Mouse (Mus musculus): ENCODE results near the gene Scrn3. TPM values are rescaled to one million over a fixed set of nuclear protein-coding genes. Genes with fewer than 3 reads are reported as not detected.

Gene Scrn3
- polyA plus RNA-seq (2015; fragmentation: Nextera tagmentation; extraction: Ambion mirVana), result 27.9 and 28.5 TPM in 2 replicates

- peak; percentile 92 for ATAC-seq (ENCODE audit: insufficient read depth)
- no peaks in the 10 kb centered on the region for H3K9me3 ChIP-seq (replicated peaks)
- H3K4me2 ChIP-seq, result peak within 1 kb of the TSS; percentile 74
- peak within 1 kb of the TSS; percentile 76 for H3K9ac ChIP-seq
- H3K36me3 ChIP-seq (replicated peaks), result peaks cover 40% of the 10 kb centered on the region
- H3K4me1 ChIP-seq (replicated peaks), result peaks cover 28% of the 10 kb centered on the region
- under 1% methylated on average over 64 of the region's 64 CpGs for WGBS (ENCODE audit: insufficient replicate concordance)
- H3K4me3 ChIP-seq (replicated peaks), result peak within 1 kb of the TSS; percentile 88
- H3K27ac ChIP-seq (replicated peaks), result peak within 1 kb of the TSS; percentile 97
- no peaks in the 10 kb centered on the region for H3K27me3 ChIP-seq
Observed at GRCm38 (mm10) chr2:73312152-73313116, at the start of gene Scrn3, which contains the start of gene Cir1. Gene Scrn3, plus strand, starts transcription at chr2:73312601. Gene Cir1, minus strand, starts transcription at chr2:73312701.

- ATAC-seq (ENCODE audit: insufficient read depth), result no peak
- WGBS (ENCODE audit: insufficient replicate concordance), result 12% methylated on average over 16 of the region's 16 CpGs
- Histone ChIP-seq H3K9ac (no peak overlapping the region), H3K36me3 (replicated peaks) (no peaks in the 10 kb centered on the region), H3K27ac (replicated peaks) (no peak overlapping the region), H3K4me1 (replicated peaks) (peaks cover 12% of the 10 kb centered on the region), H3K4me2 (peak overlapping the region; percentile 32; the same call in 1 of the 2 replicates), H3K4me3 (replicated peaks) (peak overlapping the region; percentile 18), H3K27me3 (peaks cover 83% of the 10 kb centered on the region), H3K9me3 (replicated peaks) (no peaks in the 10 kb centered on the region)
Observed at GRCm38 (mm10) chr2:73263172-73263765, 49.1 kb upstream of the Scrn3 start.

- H3K4me3 ChIP-seq (replicated peaks), result peak overlapping the region; percentile 18
- ATAC-seq (ENCODE audit: insufficient read depth), result no peak
- H3K27me3 ChIP-seq, result peaks cover 84% of the 10 kb centered on the region
- H3K4me2 ChIP-seq, result peak overlapping the region; percentile 32; the same call in 1 of the 2 replicates
- WGBS (ENCODE audit: insufficient replicate concordance), result 2% methylated on average over 38 of the region's 38 CpGs
- no peak overlapping the region for H3K27ac ChIP-seq (replicated peaks)
- no peaks in the 10 kb centered on the region for H3K9me3 ChIP-seq (replicated peaks)
- no peak overlapping the region for H3K9ac ChIP-seq
- H3K36me3 ChIP-seq (replicated peaks), result no peaks in the 10 kb centered on the region
- H3K4me1 ChIP-seq (replicated peaks), result peaks cover 12% of the 10 kb centered on the region
Observed at GRCm38 (mm10) chr2:73263794-73264610, 48.4 kb upstream of the Scrn3 start.

- Histone ChIP-seq H3K27ac (replicated peaks) (no peak overlapping the region), H3K36me3 (replicated peaks) (no peaks in the 10 kb centered on the region), H3K4me2 (no peak overlapping the region), H3K27me3 (peaks cover 87% of the 10 kb centered on the region), H3K4me3 (replicated peaks) (no peak overlapping the region), H3K9me3 (replicated peaks) (no peaks in the 10 kb centered on the region), H3K9ac (no peak overlapping the region), H3K4me1 (replicated peaks) (peaks cover 12% of the 10 kb centered on the region)
- ATAC-seq (ENCODE audit: insufficient read depth), result no peak
- WGBS (ENCODE audit: insufficient replicate concordance), result 5% methylated on average over 11 of the region's 11 CpGs
Observed at GRCm38 (mm10) chr2:73264611-73265195, 47.7 kb upstream of the Scrn3 start.

GRCm38 (mm10) chr2:73266011-73266410 lies 46.4 kb upstream of the Scrn3 start:
- WGBS (ENCODE audit: insufficient replicate concordance), result 6% methylated on average over 5 of the region's 5 CpGs
- ATAC-seq (ENCODE audit: insufficient read depth), result no peak
- H3K4me3 ChIP-seq (replicated peaks), result no peak overlapping the region
- peaks cover 97% of the 10 kb centered on the region for H3K27me3 ChIP-seq
- no peak overlapping the region for H3K4me2 ChIP-seq
- H3K27ac ChIP-seq (replicated peaks), result no peak overlapping the region
- peaks cover 22% of the 10 kb centered on the region for H3K4me1 ChIP-seq (replicated peaks)
- H3K36me3 ChIP-seq (replicated peaks), result no peaks in the 10 kb centered on the region
- H3K9me3 ChIP-seq (replicated peaks), result no peaks in the 10 kb centered on the region
- H3K9ac ChIP-seq, result no peak overlapping the region

GRCm38 (mm10) chr2:73266623-73267022 lies 45.8 kb upstream of the Scrn3 start:
- Histone ChIP-seq H3K27ac (replicated peaks) (no peak overlapping the region), H3K4me1 (replicated peaks) (peaks cover 28% of the 10 kb centered on the region), H3K4me2 (no peak overlapping the region), H3K9ac (no peak overlapping the region), H3K9me3 (replicated peaks) (no peaks in the 10 kb centered on the region), H3K36me3 (replicated peaks) (no peaks in the 10 kb centered on the region), H3K27me3 (peaks cover 99% of the 10 kb centered on the region), H3K4me3 (replicated peaks) (no peak overlapping the region)
- whole genome bisulfite sequencing (ENCODE audit: insufficient replicate concordance), result 28% methylated on average over 1 of the region's 1 CpGs
- ATAC-seq (ENCODE audit: insufficient read depth), result no peak

- no peak overlapping the region for H3K9ac ChIP-seq
- H3K27me3 ChIP-seq, result peaks cover 99% of the 10 kb centered on the region
- H3K9me3 ChIP-seq (replicated peaks), result no peaks in the 10 kb centered on the region
- WGBS (ENCODE audit: insufficient replicate concordance), result 16% methylated on average over 3 of the region's 3 CpGs
- H3K4me3 ChIP-seq (replicated peaks), result no peak overlapping the region
- H3K4me2 ChIP-seq, result no peak overlapping the region
- no peak for ATAC-seq (ENCODE audit: insufficient read depth)
- H3K4me1 ChIP-seq (replicated peaks), result peaks cover 33% of the 10 kb centered on the region
- H3K36me3 ChIP-seq (replicated peaks), result no peaks in the 10 kb centered on the region
- no peak overlapping the region for H3K27ac ChIP-seq (replicated peaks)
Observed at GRCm38 (mm10) chr2:73267231-73267630, 45.2 kb upstream of the Scrn3 start.

GRCm38 (mm10) chr2:73267818-73268217 lies 44.6 kb upstream of the Scrn3 start:
- 6% methylated on average over 4 of the region's 4 CpGs for whole genome bisulfite sequencing (ENCODE audit: insufficient replicate concordance)
- H3K4me1 ChIP-seq (replicated peaks), result peaks cover 39% of the 10 kb centered on the region
- no peaks in the 10 kb centered on the region for H3K36me3 ChIP-seq (replicated peaks)
- H3K9ac ChIP-seq, result no peak overlapping the region
- no peak overlapping the region for H3K4me2 ChIP-seq
- no peak overlapping the region for H3K4me3 ChIP-seq (replicated peaks)
- H3K27me3 ChIP-seq, result peaks cover 99% of the 10 kb centered on the region
- no peak overlapping the region for H3K27ac ChIP-seq (replicated peaks)
- no peaks in the 10 kb centered on the region for H3K9me3 ChIP-seq (replicated peaks)
- ATAC-seq (ENCODE audit: insufficient read depth), result no peak

- peaks cover 99% of the 10 kb centered on the region for H3K27me3 ChIP-seq
- H3K4me2 ChIP-seq, result no peak overlapping the region
- no peaks in the 10 kb centered on the region for H3K36me3 ChIP-seq (replicated peaks)
- no peak for ATAC-seq (ENCODE audit: insufficient read depth)
- no peaks in the 10 kb centered on the region for H3K9me3 ChIP-seq (replicated peaks)
- H3K9ac ChIP-seq, result no peak overlapping the region
- peaks cover 42% of the 10 kb centered on the region for H3K4me1 ChIP-seq (replicated peaks)
- H3K4me3 ChIP-seq (replicated peaks), result no peak overlapping the region
- WGBS (ENCODE audit: insufficient replicate concordance), result 1% methylated on average over 12 of the region's 12 CpGs
- no peak overlapping the region for H3K27ac ChIP-seq (replicated peaks)
Observed at GRCm38 (mm10) chr2:73268281-73268680, 44.1 kb upstream of the Scrn3 start.

GRCm38 (mm10) chr2:73268836-73269395 lies 43.5 kb upstream of the Scrn3 start:
- 7% methylated on average over 8 of the region's 8 CpGs for WGBS (ENCODE audit: insufficient replicate concordance)
- H3K27ac ChIP-seq (replicated peaks), result no peak overlapping the region
- no peak overlapping the region for H3K4me3 ChIP-seq (replicated peaks)
- H3K4me2 ChIP-seq, result no peak overlapping the region
- H3K9ac ChIP-seq, result no peak overlapping the region
- peaks cover 99% of the 10 kb centered on the region for H3K27me3 ChIP-seq
- H3K36me3 ChIP-seq (replicated peaks), result no peaks in the 10 kb centered on the region
- ATAC-seq (ENCODE audit: insufficient read depth), result no peak
- peaks cover 42% of the 10 kb centered on the region for H3K4me1 ChIP-seq (replicated peaks)
- H3K9me3 ChIP-seq (replicated peaks), result no peaks in the 10 kb centered on the region
